Mouse (Mus musculus): ENCODE measurements around the gene Rcan2. TPM values are rescaled to one million over a fixed set of nuclear protein-coding genes. Genes with fewer than 3 reads are reported as not detected.
A peak's percentile ranks its signal among the peaks of the same experiment; 100 is the strongest.

The Rcan2 gene
- polyA plus RNA-seq, 1 experiment, result 96.2 TPM

- TF ChIP-seq POLR2A (IDR thresholded peaks at IDR 0.05; ENCODE audit: borderline replicate concordance, extremely low read depth, insufficient read depth, insufficient read length, poor library complexity, severe bottlenecking) (no peak), CTCF (IDR thresholded peaks at IDR 0.05; ENCODE audit: borderline replicate concordance, extremely low read depth, insufficient read depth, insufficient read length) (no peak)
- DNase-seq (ENCODE audit: low read depth), result peak; percentile 78
Observed at GRCm38 (mm10) chr17:44025935-44026334, 224.8 kb downstream of the Rcan2 start.

- TF ChIP-seq CTCF (IDR thresholded peaks at IDR 0.05; ENCODE audit: borderline replicate concordance, extremely low read depth, insufficient read depth, insufficient read length), result no peak
- TF ChIP-seq POLR2A (IDR thresholded peaks at IDR 0.05; ENCODE audit: borderline replicate concordance, extremely low read depth, insufficient read depth, insufficient read length, poor library complexity, severe bottlenecking), result no peak
- peak; percentile 93 for DNase-seq (ENCODE audit: low read depth)
Observed at GRCm38 (mm10) chr17:44026378-44026777, 225.2 kb downstream of the Rcan2 start.

- no peak for DNase-seq (ENCODE audit: low read depth)
- TF ChIP-seq CTCF (IDR thresholded peaks at IDR 0.05; ENCODE audit: borderline replicate concordance, extremely low read depth, insufficient read depth, insufficient read length) (no peak), POLR2A (IDR thresholded peaks at IDR 0.05; ENCODE audit: borderline replicate concordance, extremely low read depth, insufficient read depth, insufficient read length, poor library complexity, severe bottlenecking) (no peak)
Observed at GRCm38 (mm10) chr17:44026786-44027185, 225.6 kb downstream of the Rcan2 start.

GRCm38 (mm10) chr17:44027311-44027710, 226.2 kb downstream of the Rcan2 start:
- TF ChIP-seq CTCF (IDR thresholded peaks at IDR 0.05; ENCODE audit: borderline replicate concordance, extremely low read depth, insufficient read depth, insufficient read length) (no peak), POLR2A (IDR thresholded peaks at IDR 0.05; ENCODE audit: borderline replicate concordance, extremely low read depth, insufficient read depth, insufficient read length, poor library complexity, severe bottlenecking) (no peak)
- DNase-seq (ENCODE audit: low read depth), result no peak

GRCm38 (mm10) chr17:44029616-44030015, 228.5 kb downstream of the Rcan2 start:
- TF ChIP-seq POLR2A (IDR thresholded peaks at IDR 0.05; ENCODE audit: borderline replicate concordance, extremely low read depth, insufficient read depth, insufficient read length, poor library complexity, severe bottlenecking), result no peak
- peak; percentile 5 for DNase-seq (ENCODE audit: low read depth)

- peak; percentile 44 for DNase-seq (ENCODE audit: low read depth)
- TF ChIP-seq CTCF (IDR thresholded peaks at IDR 0.05; ENCODE audit: borderline replicate concordance, extremely low read depth, insufficient read depth, insufficient read length) (no peak), POLR2A (IDR thresholded peaks at IDR 0.05; ENCODE audit: borderline replicate concordance, extremely low read depth, insufficient read depth, insufficient read length, poor library complexity, severe bottlenecking) (no peak)
Observed at GRCm38 (mm10) chr17:44030776-44031587, 229.8 kb downstream of the Rcan2 start.

- no peak for DNase-seq (ENCODE audit: low read depth)
- TF ChIP-seq POLR2A (IDR thresholded peaks at IDR 0.05; ENCODE audit: borderline replicate concordance, extremely low read depth, insufficient read depth, insufficient read length, poor library complexity, severe bottlenecking), result no peak
- TF ChIP-seq CTCF (IDR thresholded peaks at IDR 0.05; ENCODE audit: borderline replicate concordance, extremely low read depth, insufficient read depth, insufficient read length), result no peak
Observed at GRCm38 (mm10) chr17:44035005-44035404, 233.9 kb downstream of the Rcan2 start.

- TF ChIP-seq POLR2A (IDR thresholded peaks at IDR 0.05; ENCODE audit: borderline replicate concordance, extremely low read depth, insufficient read depth, insufficient read length, poor library complexity, severe bottlenecking), result no peak
- TF ChIP-seq CTCF (IDR thresholded peaks at IDR 0.05; ENCODE audit: borderline replicate concordance, extremely low read depth, insufficient read depth, insufficient read length), result peak; percentile 30; the same call in 1 of the 2 replicates
- peak; percentile 76 for DNase-seq (ENCODE audit: low read depth)
Observed at GRCm38 (mm10) chr17:44038656-44039055, 237.5 kb downstream of the Rcan2 start.

GRCm38 (mm10) chr17:44040449-44040848, 239.3 kb downstream of the Rcan2 start:
- TF ChIP-seq CTCF (IDR thresholded peaks at IDR 0.05; ENCODE audit: borderline replicate concordance, extremely low read depth, insufficient read depth, insufficient read length) (no peak), POLR2A (IDR thresholded peaks at IDR 0.05; ENCODE audit: borderline replicate concordance, extremely low read depth, insufficient read depth, insufficient read length, poor library complexity, severe bottlenecking) (no peak)
- DNase-seq (ENCODE audit: low read depth), result no peak

- TF ChIP-seq POLR2A (IDR thresholded peaks at IDR 0.05; ENCODE audit: borderline replicate concordance, extremely low read depth, insufficient read depth, insufficient read length, poor library complexity, severe bottlenecking), result no peak
- TF ChIP-seq CTCF (IDR thresholded peaks at IDR 0.05; ENCODE audit: borderline replicate concordance, extremely low read depth, insufficient read depth, insufficient read length), result no peak
- no peak for DNase-seq (ENCODE audit: low read depth)
Observed at GRCm38 (mm10) chr17:44042301-44042700, 241.2 kb downstream of the Rcan2 start.

- DNase-seq (ENCODE audit: low read depth), result no peak
- no peak for TF ChIP-seq POLR2A (IDR thresholded peaks at IDR 0.05; ENCODE audit: borderline replicate concordance, extremely low read depth, insufficient read depth, insufficient read length, poor library complexity, severe bottlenecking)
- TF ChIP-seq CTCF (IDR thresholded peaks at IDR 0.05; ENCODE audit: borderline replicate concordance, extremely low read depth, insufficient read depth, insufficient read length), result no peak
Observed at GRCm38 (mm10) chr17:44042861-44043260, 241.7 kb downstream of the Rcan2 start.

GRCm38 (mm10) chr17:44053427-44053826, 252.3 kb downstream of the Rcan2 start:
- no peak for TF ChIP-seq POLR2A (IDR thresholded peaks at IDR 0.05; ENCODE audit: borderline replicate concordance, extremely low read depth, insufficient read depth, insufficient read length, poor library complexity, severe bottlenecking)
- TF ChIP-seq CTCF (IDR thresholded peaks at IDR 0.05; ENCODE audit: borderline replicate concordance, extremely low read depth, insufficient read depth, insufficient read length), result no peak
- no peak for DNase-seq (ENCODE audit: low read depth)
